Mouse (Mus musculus) olfactory bulb, adult 2 months (tissue): ENCODE measurements around the gene 1700013F07Rik. TPM values are rescaled to one million over a fixed set of nuclear protein-coding genes. Genes with fewer than 3 reads are reported as not detected.
"Not testable (repeated sequence)": the region's sequence is repeated elsewhere in the genome, so short reads cannot be mapped to it uniquely, and the experiment has no call there.

Experiments
- H3K27ac ChIP-seq: fragments of 200-500 bp; 2 replicates; pipeline ENCODE4 v1.5.1; 2012; ENCODE audit warnings: low read depth, low read length; ENCODE audit not compliant: insufficient read depth
- H3K4me1 ChIP-seq: fragments of 200-500 bp; 2 replicates; pipeline ENCODE4 v1.6.1; 2012; ENCODE audit warnings: low read length; ENCODE audit not compliant: control insufficient read depth, insufficient read depth
- H3K4me3 ChIP-seq: fragments of 200-500 bp; 2 replicates; pipeline ENCODE4 v1.5.1; 2012; ENCODE audit warnings: mild to moderate bottlenecking, low read depth, low read length, moderate library complexity; ENCODE audit not compliant: insufficient read depth
- CTCF ChIP-seq: fragments of 200-500 bp; IDR thresholded peaks from 2 replicates; pipeline ENCODE4 v1.5.1; 2012; ENCODE audit warnings: low read depth, mild to moderate bottlenecking, low read length, moderate library complexity; ENCODE audit not compliant: insufficient read depth
- POLR2A ChIP-seq: fragments of 200-500 bp; IDR thresholded peaks from 2 replicates; pipeline ENCODE4 v1.6.1; 2012; ENCODE audit warnings: mild to moderate bottlenecking, low read depth, low read length, moderate library complexity; ENCODE audit not compliant: insufficient read depth
- WGBS: fragments of 180-500 bp; shearing (Covaris S2); methylation state at CpG from one replicate; pipeline ENCODE4 v1.1.7; 2018; 5-methylcytosine and 5-hydroxymethylcytosine counted together
- polyA plus RNA-seq: library from polyadenylated mRNA; stranded (reverse); fragments of >200 nt; gene quantifications from 2 replicates; pipeline ENCODE4 v1.2.4, GENCODE M21; 2012; ENCODE audit warnings: low replicate concordance; ENCODE audit not compliant: missing spikeins, insufficient read depth, insufficient read length

Gene 1700013F07Rik
- not detected in 2 replicates for polyA plus RNA-seq

DNA sequence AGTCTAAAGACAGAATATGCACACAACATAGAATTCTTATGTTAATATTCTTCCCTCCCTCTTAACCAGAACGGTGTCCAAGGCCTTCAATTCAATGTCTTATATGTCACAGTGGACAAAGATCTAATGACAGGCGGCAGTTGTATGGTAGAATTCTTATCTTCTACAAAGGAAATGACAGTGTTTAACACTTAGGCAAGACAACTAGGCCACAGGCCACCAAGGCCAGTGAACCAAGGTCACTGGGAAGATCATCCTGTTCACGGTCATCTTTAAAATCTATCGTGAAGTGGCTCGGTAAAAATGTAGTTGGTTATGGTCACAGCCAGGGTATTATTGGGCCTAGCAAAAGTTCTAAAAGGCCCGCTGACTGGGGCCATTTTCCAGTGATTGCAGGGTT, at the start of gene 1700013F07Rik:
Gene 1700013F07Rik (plus strand): TSS at position 200 of the 400 bp plus-strand sequence.
- TF ChIP-seq POLR2A (no peak), CTCF (no peak)
- H3K4me1 ChIP-seq = peaks cover 4% of the 10 kb centered on the region; the same call in 1 of the 2 replicates
- no peak within 1 kb of the TSS for H3K27ac ChIP-seq
- 92% methylated on average over 6 of the region's 6 CpGs for WGBS
- H3K4me3 ChIP-seq = no peak within 1 kb of the TSS

DNA sequence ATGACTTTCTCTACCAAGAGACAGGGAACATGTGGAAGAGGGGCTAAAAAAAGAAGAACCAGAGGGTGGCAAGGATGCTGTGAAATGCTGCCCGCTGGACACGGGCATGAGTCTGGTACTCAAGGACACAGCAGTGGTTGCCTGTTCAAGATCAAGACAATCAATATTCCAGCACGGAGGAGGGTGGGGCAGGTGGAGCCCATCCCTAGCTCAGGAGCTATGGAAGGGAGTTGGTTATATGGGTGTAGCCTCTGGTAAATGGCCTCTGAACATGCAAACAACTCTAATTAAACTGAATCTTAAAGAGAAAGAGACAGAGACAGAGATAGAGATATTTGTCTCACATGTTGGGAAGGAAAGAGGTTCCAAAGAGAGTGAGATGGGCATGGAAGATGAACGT, 49.2 kb upstream of the 1700013F07Rik start:
- no peak for TF ChIP-seq POLR2A
- no peak for TF ChIP-seq CTCF
- Histone ChIP-seq H3K4me3 (no peak overlapping the region), H3K4me1 (no peaks in the 10 kb centered on the region), H3K27ac (no peak overlapping the region)
- whole genome bisulfite sequencing = 92% methylated on average over 4 of the region's 4 CpGs

DNA sequence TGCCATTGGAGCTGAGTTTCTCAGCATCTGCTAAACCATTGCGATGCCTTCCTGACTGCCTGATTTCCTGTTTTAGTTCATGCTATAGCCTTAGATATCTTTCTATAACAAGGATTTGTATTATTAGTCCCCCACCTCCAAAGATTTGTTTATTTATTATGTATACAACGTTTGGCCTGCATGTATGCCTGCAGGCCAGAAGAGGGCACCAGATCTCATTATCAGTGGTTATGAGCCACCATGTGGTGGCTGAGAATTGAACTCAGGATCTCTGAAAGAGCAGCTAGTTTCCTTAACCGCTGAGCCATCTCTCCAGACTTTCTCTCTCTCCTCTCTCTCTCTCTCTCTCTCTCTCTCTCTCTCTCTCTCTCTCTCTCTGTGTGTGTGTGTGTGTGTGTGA, 44.0 kb upstream of the 1700013F07Rik start:
- Histone ChIP-seq H3K27ac (no peak overlapping the region), H3K4me3 (no peak overlapping the region), H3K4me1 (0 out of 2 replicates have a peak, but pooled peaks cover 2% of the 10 kb centered on the region)
- 54% methylated on average over 3 of the region's 3 CpGs for WGBS
- no peak for TF ChIP-seq POLR2A
- no peak for TF ChIP-seq CTCF

DNA sequence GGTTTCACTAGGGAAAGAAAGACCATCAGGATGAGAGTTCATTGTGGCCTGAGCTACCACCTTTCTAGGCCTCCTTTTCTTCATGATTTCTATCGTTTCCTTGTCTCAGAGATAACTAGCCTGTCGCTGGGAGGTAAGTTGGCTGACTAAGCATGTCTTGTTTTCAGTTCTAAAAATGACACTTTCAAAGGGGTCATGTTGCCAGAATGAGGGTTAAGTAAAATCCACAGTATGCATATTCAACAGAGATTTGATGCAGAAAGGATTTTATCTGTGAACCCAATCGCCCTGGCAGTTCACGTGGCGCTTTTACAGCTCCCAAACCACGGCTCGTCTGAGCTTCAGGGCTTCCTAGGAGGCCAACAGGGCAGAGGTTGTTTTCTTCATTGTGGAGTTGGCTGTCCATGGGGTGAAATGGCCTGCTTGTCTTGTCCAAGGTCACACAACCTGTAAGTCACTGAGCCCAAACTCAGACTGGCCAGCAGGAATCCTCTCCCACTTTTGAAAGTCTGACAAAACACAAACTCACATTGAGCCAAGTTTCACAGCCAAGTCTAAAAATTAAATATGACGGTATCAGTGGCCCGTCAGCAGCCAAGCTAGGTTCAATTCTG, 39.0 kb upstream of the 1700013F07Rik start:
- WGBS = 85% methylated on average over 9 of the region's 9 CpGs
- TF ChIP-seq CTCF (no peak), POLR2A (no peak)
- no peak overlapping the region for H3K4me3 ChIP-seq

DNA sequence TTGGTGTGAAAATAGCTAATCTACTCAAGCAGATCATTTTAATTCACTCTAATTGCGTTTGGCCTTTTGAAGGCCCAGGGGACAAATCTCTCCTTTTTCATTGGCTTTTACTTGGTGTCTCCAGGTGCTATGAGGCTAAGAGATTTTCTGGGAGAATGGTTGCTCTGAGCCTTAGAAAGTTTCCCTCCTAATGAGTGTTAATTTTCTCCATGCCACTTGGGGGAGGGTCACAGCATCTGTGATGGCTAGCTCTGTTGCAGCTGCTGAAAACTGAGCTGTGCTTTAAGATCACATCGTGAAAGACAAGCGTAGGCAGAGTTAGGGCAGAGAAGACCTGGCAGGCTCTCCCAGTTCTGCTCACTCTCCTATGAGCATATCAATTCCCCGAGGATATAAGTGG, 38.5 kb upstream of the 1700013F07Rik start:
- 40% methylated on average over 4 of the region's 4 CpGs for WGBS
- H3K27ac ChIP-seq = no peak overlapping the region
- peaks cover 5% of the 10 kb centered on the region; the same call in 1 of the 2 replicates for H3K4me1 ChIP-seq

More for the DNA sequence above, 39.0 kb upstream of the 1700013F07Rik start:
- Histone ChIP-seq H3K4me1 (peaks cover 5% of the 10 kb centered on the region; the same call in 1 of the 2 replicates), H3K27ac (no peak overlapping the region)

DNA sequence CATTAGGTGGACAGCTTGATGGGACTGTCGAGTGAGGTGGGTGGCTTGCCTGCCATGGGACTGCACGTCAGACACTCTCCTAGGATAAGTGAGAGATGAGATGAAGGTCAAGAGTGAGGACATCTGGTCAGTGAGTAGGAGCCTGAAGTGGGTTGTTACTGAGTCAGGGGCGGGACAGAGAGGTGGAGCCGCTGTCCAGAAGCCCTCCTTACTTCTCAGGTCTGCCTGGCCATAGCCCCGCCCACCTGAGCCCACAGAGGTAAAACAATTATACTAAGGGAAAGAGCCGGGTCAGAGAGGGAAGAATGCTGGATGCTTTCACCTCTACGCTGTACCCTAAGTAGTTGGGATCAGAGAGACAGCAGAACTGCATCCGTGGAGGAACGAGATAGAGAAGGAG, 36.3 kb upstream of the 1700013F07Rik start:
- no peak overlapping the region for H3K4me3 ChIP-seq
- 77% methylated on average over 9 of the region's 9 CpGs for WGBS
- peaks cover 3% of the 10 kb centered on the region; the same call in 1 of the 2 replicates for H3K4me1 ChIP-seq
- no peak overlapping the region for H3K27ac ChIP-seq
- TF ChIP-seq CTCF (no peak), POLR2A (no peak)

More for the DNA sequence above, 38.5 kb upstream of the 1700013F07Rik start:
- TF ChIP-seq CTCF (no peak), POLR2A (no peak)
- H3K4me3 ChIP-seq = no peak overlapping the region

DNA sequence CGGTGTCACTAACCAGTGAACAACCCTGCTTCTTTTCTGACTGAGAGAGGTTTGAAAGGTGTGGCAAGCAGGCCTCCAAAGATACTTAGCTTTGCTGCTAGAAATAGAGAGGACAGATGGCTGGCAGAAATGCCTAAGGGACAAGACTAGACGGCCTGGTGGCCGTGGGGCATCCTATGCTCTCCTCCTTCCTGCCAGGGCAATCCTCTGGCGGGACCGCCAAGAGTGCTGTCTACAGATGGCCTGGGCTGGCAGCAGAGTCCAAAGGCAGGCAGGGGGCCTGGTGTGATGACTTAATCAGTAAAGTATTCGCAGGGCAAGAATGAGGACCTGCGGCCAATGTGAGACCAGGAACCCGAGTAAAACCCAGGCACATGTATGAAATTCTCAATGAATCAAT, 34.1 kb upstream of the 1700013F07Rik start:
- 87% methylated on average over 8 of the region's 8 CpGs for WGBS
- H3K4me1 ChIP-seq = peaks cover 3% of the 10 kb centered on the region; the same call in 1 of the 2 replicates
- H3K4me3 ChIP-seq = no peak overlapping the region
- TF ChIP-seq CTCF (no peak), POLR2A (no peak)
- no peak overlapping the region for H3K27ac ChIP-seq

DNA sequence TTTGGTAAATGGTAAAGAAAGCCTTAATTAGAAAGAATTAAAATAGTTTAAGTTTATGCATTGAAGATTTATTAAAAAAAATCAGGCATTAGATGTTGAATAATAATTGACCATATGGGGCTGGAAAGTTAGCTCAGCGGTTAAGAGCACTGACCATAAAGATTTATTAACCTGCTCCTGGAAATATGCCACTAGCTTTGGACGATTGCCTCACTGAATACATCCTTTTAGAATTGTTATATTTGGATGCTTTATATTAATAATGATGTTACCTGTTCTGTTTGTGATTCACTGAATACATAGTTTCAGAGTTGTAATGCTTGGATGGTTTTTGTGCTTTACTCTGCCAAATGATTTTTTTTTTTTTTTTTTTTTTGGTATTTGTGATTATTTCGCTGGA, 32.5 kb upstream of the 1700013F07Rik start:
- not testable (repeated sequence) for H3K4me3 ChIP-seq, H3K27ac ChIP-seq, H3K4me1 ChIP-seq
- WGBS = 87% methylated on average over 3 of the region's 3 CpGs

DNA sequence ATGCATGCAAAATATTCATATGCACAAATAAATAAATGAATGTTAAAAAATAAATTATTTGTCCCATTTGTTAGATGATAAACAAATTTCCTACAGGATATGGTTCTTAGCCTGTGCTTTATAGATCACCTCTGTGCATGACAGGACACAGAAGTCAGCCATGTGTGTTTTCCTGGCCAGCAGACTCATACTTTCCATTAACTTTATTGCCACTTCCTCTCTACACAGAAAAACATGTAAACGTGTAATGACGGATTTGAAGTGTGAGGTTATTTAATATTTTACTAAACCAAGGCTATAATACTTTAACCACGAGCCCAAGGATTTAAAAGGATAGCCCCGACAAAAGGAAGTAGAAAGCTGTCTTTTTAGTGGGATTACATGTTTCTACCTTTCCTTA, 30.0 kb upstream of the 1700013F07Rik start:
- no peak for TF ChIP-seq POLR2A
- no peak for TF ChIP-seq CTCF
- 91% methylated on average over 4 of the region's 4 CpGs for WGBS
- no peak overlapping the region for H3K27ac ChIP-seq
- no peak overlapping the region for H3K4me3 ChIP-seq
- no peaks in the 10 kb centered on the region for H3K4me1 ChIP-seq
